Mouse (Mus musculus): ENCODE measurements around the gene Fam98a. TPM values are rescaled to one million over a fixed set of nuclear protein-coding genes. Genes with fewer than 3 reads are reported as not detected.

Gene Fam98a
- polyA plus RNA-seq, 1 experiment from 2014 or later, result 8.2 TPM

GRCm38 (mm10) chr17:75518181-75518901, 33.4 kb downstream of the Fam98a start:
- Histone ChIP-seq H3K9me3 (ENCODE audit: control insufficient read depth, low read length) (no peaks in the 10 kb centered on the region), H3K36me3 (ENCODE audit: control insufficient read depth, insufficient read depth, low read length) (no peaks in the 10 kb centered on the region), H3K4me2 (ENCODE audit: low read depth, severe bottlenecking) (no peak overlapping the region), H3K27me3 (ENCODE audit: control insufficient read depth, insufficient read depth, low read length) (no peaks in the 10 kb centered on the region), H3K27ac (replicated peaks; ENCODE audit: low read depth, low read length) (no peak overlapping the region), H3K4me3 (ENCODE audit: low read depth, low read length) (no peak overlapping the region), H3K9ac (ENCODE audit: low read length) (no peak overlapping the region), H3K4me1 (ENCODE audit: control insufficient read depth, insufficient read depth, low read length) (no peaks in the 10 kb centered on the region)
- WGBS, result 64% methylated on average over 8 of the region's 8 CpGs
- ATAC-seq (ENCODE audit: insufficient number of reproducible peaks, low FRiP score, low TSS enrichment, low read depth), result no peak
- no peak for DNase-seq (ENCODE audit: low spot score)

DNA sequence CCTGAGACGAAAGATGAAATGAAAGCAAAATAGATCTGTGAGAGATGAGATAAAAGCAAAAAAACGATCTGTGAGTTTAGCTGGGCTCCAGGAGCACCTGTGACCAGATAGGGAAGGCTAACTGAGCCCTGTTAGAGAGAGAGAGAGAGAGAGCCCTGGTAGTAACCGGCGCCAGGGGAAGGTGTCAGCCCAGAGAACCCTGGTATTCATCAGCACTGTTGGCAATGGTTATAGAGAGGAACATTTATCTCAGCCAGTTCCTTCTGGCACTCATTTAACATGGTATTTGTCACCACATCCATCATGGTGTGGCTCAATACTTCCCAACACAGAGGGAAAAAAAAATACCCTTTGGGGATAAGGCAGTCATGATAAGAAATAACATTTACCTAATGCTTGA, 35.2 kb downstream of the Fam98a start:
- Histone ChIP-seq H3K27ac (replicated peaks; ENCODE audit: low read depth, low read length) (no peak overlapping the region), H3K4me1 (ENCODE audit: control insufficient read depth, insufficient read depth, low read length) (no peaks in the 10 kb centered on the region), H3K36me3 (ENCODE audit: control insufficient read depth, insufficient read depth, low read length) (no peaks in the 10 kb centered on the region), H3K9ac (ENCODE audit: low read length) (no peak overlapping the region), H3K9me3 (ENCODE audit: control insufficient read depth, low read length) (no peaks in the 10 kb centered on the region), H3K4me3 (ENCODE audit: low read depth, low read length) (no peak overlapping the region), H3K27me3 (ENCODE audit: control insufficient read depth, insufficient read depth, low read length) (no peaks in the 10 kb centered on the region), H3K4me2 (ENCODE audit: low read depth, severe bottlenecking) (no peak overlapping the region)
- DNase-seq (ENCODE audit: low spot score) (no peak), ATAC-seq (ENCODE audit: insufficient number of reproducible peaks, low FRiP score, low TSS enrichment, low read depth) (no peak)
- WGBS, result 61% methylated on average over 4 of the region's 4 CpGs

GRCm38 (mm10) chr17:75509257-75509656, 42.5 kb downstream of the Fam98a start:
- ATAC-seq (ENCODE audit: insufficient number of reproducible peaks, low FRiP score, low TSS enrichment, low read depth) (no peak), DNase-seq (ENCODE audit: low spot score) (no peak)
- no peak overlapping the region for H3K27ac ChIP-seq (replicated peaks; ENCODE audit: low read depth, low read length)
- H3K9ac ChIP-seq (ENCODE audit: low read length), result no peak overlapping the region
- no peak overlapping the region for H3K4me2 ChIP-seq (ENCODE audit: low read depth, severe bottlenecking)
- H3K9me3 ChIP-seq (ENCODE audit: control insufficient read depth, low read length), result no peaks in the 10 kb centered on the region
- 94% methylated on average over 5 of the region's 5 CpGs for WGBS
- no peaks in the 10 kb centered on the region for H3K36me3 ChIP-seq (ENCODE audit: control insufficient read depth, insufficient read depth, low read length)
- H3K27me3 ChIP-seq (ENCODE audit: control insufficient read depth, insufficient read depth, low read length), result no peaks in the 10 kb centered on the region
- no peak overlapping the region for H3K4me3 ChIP-seq (ENCODE audit: low read depth, low read length)
- no peaks in the 10 kb centered on the region for H3K4me1 ChIP-seq (ENCODE audit: control insufficient read depth, insufficient read depth, low read length)

GRCm38 (mm10) chr17:75506708-75507641, 44.8 kb downstream of the Fam98a start:
- Histone ChIP-seq H3K9me3 (ENCODE audit: control insufficient read depth, low read length) (no peaks in the 10 kb centered on the region), H3K27me3 (ENCODE audit: control insufficient read depth, insufficient read depth, low read length) (no peaks in the 10 kb centered on the region), H3K36me3 (ENCODE audit: control insufficient read depth, insufficient read depth, low read length) (no peaks in the 10 kb centered on the region), H3K9ac (ENCODE audit: low read length) (no peak overlapping the region), H3K4me1 (ENCODE audit: control insufficient read depth, insufficient read depth, low read length) (no peaks in the 10 kb centered on the region), H3K4me2 (ENCODE audit: low read depth, severe bottlenecking) (no peak overlapping the region), H3K4me3 (ENCODE audit: low read depth, low read length) (no peak overlapping the region), H3K27ac (replicated peaks; ENCODE audit: low read depth, low read length) (no peak overlapping the region)
- DNase-seq (ENCODE audit: low spot score), result no peak
- ATAC-seq (ENCODE audit: insufficient number of reproducible peaks, low FRiP score, low TSS enrichment, low read depth), result no peak
- 83% methylated on average over 10 of the region's 10 CpGs for WGBS

GRCm38 (mm10) chr17:75506097-75506675, 45.6 kb downstream of the Fam98a start:
- H3K27ac ChIP-seq (replicated peaks; ENCODE audit: low read depth, low read length), result no peak overlapping the region
- no peak overlapping the region for H3K4me3 ChIP-seq (ENCODE audit: low read depth, low read length)
- 94% methylated on average over 10 of the region's 10 CpGs for WGBS
- H3K4me2 ChIP-seq (ENCODE audit: low read depth, severe bottlenecking), result no peak overlapping the region
- H3K9ac ChIP-seq (ENCODE audit: low read length), result no peak overlapping the region
- DNase-seq (ENCODE audit: low spot score), result no peak
- no peaks in the 10 kb centered on the region for H3K36me3 ChIP-seq (ENCODE audit: control insufficient read depth, insufficient read depth, low read length)
- no peaks in the 10 kb centered on the region for H3K4me1 ChIP-seq (ENCODE audit: control insufficient read depth, insufficient read depth, low read length)
- H3K27me3 ChIP-seq (ENCODE audit: control insufficient read depth, insufficient read depth, low read length), result no peaks in the 10 kb centered on the region
- ATAC-seq (ENCODE audit: insufficient number of reproducible peaks, low FRiP score, low TSS enrichment, low read depth), result no peak
- H3K9me3 ChIP-seq (ENCODE audit: control insufficient read depth, low read length), result no peaks in the 10 kb centered on the region

DNA sequence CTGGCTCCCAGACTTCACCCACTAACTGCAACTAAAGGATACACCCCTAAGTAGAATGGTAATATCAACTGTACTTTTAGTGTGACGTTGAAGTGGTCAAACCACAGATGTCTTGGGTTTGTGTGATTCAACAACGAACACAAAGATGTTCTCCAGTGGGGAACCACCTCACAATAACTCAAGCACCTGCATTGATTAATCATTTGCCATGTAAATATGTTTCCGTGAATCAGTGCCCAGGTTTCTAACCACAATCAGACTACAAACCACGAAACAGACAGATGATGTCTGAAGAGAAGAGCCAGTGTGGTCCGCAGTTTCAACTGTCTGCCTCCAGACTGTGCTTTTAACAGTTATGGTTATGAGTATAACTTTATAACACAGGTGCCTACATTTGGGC, 46.7 kb downstream of the Fam98a start:
- no peak overlapping the region for H3K4me3 ChIP-seq (ENCODE audit: low read depth, low read length)
- no peaks in the 10 kb centered on the region for H3K27me3 ChIP-seq (ENCODE audit: control insufficient read depth, insufficient read depth, low read length)
- H3K4me1 ChIP-seq (ENCODE audit: control insufficient read depth, insufficient read depth, low read length), result no peaks in the 10 kb centered on the region
- H3K9ac ChIP-seq (ENCODE audit: low read length), result no peak overlapping the region
- DNase-seq (ENCODE audit: low spot score), result no peak
- no peak overlapping the region for H3K4me2 ChIP-seq (ENCODE audit: low read depth, severe bottlenecking)
- ATAC-seq (ENCODE audit: insufficient number of reproducible peaks, low FRiP score, low TSS enrichment, low read depth), result no peak
- no peaks in the 10 kb centered on the region for H3K9me3 ChIP-seq (ENCODE audit: control insufficient read depth, low read length)
- H3K27ac ChIP-seq (replicated peaks; ENCODE audit: low read depth, low read length), result no peak overlapping the region
- 93% methylated on average over 5 of the region's 5 CpGs for WGBS
- no peaks in the 10 kb centered on the region for H3K36me3 ChIP-seq (ENCODE audit: control insufficient read depth, insufficient read depth, low read length)

DNA sequence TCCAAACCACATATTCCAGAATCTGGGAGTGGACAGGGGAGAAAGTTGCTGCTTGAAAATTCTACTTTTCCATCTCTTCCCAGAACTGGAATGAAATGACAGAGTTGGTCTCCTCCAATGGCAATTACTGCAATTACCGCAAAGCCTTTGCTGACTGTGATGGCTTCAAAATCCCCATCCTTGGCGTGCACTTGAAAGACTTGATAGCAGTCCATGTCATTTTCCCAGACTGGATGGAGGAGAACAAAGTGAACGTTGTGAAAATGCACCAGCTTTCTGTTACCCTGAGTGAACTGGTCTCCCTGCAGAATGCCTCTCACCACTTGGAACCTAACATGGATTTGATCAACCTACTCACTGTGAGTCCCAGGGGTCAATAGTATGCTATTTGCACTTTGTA, 48.7 kb downstream of the Fam98a start:
- H3K9me3 ChIP-seq (ENCODE audit: control insufficient read depth, low read length), result no peaks in the 10 kb centered on the region
- no peak overlapping the region for H3K4me2 ChIP-seq (ENCODE audit: low read depth, severe bottlenecking)
- H3K27ac ChIP-seq (replicated peaks; ENCODE audit: low read depth, low read length), result no peak overlapping the region
- ATAC-seq (ENCODE audit: insufficient number of reproducible peaks, low FRiP score, low TSS enrichment, low read depth) (no peak), DNase-seq (ENCODE audit: low spot score) (no peak)
- H3K9ac ChIP-seq (ENCODE audit: low read length), result no peak overlapping the region
- no peaks in the 10 kb centered on the region for H3K27me3 ChIP-seq (ENCODE audit: control insufficient read depth, insufficient read depth, low read length)
- H3K4me1 ChIP-seq (ENCODE audit: control insufficient read depth, insufficient read depth, low read length), result no peaks in the 10 kb centered on the region
- 84% methylated on average over 3 of the region's 3 CpGs for WGBS
- no peak overlapping the region for H3K4me3 ChIP-seq (ENCODE audit: low read depth, low read length)
- H3K36me3 ChIP-seq (ENCODE audit: control insufficient read depth, insufficient read depth, low read length), result no peaks in the 10 kb centered on the region

DNA sequence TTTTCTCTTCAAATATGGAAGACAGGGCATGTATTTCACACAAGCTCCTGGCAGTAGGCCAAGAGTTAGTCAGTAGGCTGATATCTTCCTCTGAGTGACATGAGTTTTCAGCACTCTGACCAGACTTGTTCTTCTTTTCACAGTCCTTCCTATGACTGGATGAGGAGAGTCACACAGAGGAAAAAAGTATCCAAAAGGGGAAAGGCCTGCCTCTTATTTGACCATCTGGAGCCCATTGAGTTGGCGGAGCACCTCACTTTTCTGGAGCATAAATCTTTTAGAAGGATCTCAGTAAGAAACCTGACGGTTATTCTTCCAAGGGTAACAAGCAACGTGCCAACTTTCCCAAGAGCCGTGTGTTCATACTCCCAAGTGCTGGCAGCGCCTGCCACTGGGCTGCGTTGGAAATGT, 53.5 kb downstream of the Fam98a start:
- Histone ChIP-seq H3K36me3 (ENCODE audit: control insufficient read depth, insufficient read depth, low read length) (no peaks in the 10 kb centered on the region), H3K9me3 (ENCODE audit: control insufficient read depth, low read length) (no peaks in the 10 kb centered on the region), H3K4me1 (ENCODE audit: control insufficient read depth, insufficient read depth, low read length) (no peaks in the 10 kb centered on the region), H3K4me3 (ENCODE audit: low read depth, low read length) (no peak overlapping the region), H3K27ac (replicated peaks; ENCODE audit: low read depth, low read length) (no peak overlapping the region), H3K9ac (ENCODE audit: low read length) (no peak overlapping the region), H3K27me3 (ENCODE audit: control insufficient read depth, insufficient read depth, low read length) (no peaks in the 10 kb centered on the region), H3K4me2 (ENCODE audit: low read depth, severe bottlenecking) (no peak overlapping the region)
- WGBS, result 77% methylated on average over 6 of the region's 6 CpGs
- DNase-seq (ENCODE audit: low spot score), result no peak
- no peak for ATAC-seq (ENCODE audit: insufficient number of reproducible peaks, low FRiP score, low TSS enrichment, low read depth)
